Mouse (Mus musculus): ENCODE results near the gene Abat.

The Abat gene

GRCm38 (mm10) chr16:8513236-8513906 is at the start of gene Abat:
Gene Abat (plus strand): TSS chr16:8513429.
- DNase-seq (ENCODE audit: low spot score): peak; percentile 93

GRCm38 (mm10) chr16:8470132-8470531 is 43.1 kb upstream of the Abat start:
- no peak for DNase-seq (ENCODE audit: low spot score)

GRCm38 (mm10) chr16:8470603-8471481 is 42.4 kb upstream of the Abat start, which contains the start of gene Mettl22:
Gene Mettl22 (plus strand): TSS chr16:8470788.
- DNase-seq (ENCODE audit: low spot score): peak; percentile 83

- no peak for DNase-seq (ENCODE audit: low spot score)
Observed at GRCm38 (mm10) chr16:8487396-8488005, 25.7 kb upstream of the Abat start.

- DNase-seq (ENCODE audit: low spot score): no peak
Observed at GRCm38 (mm10) chr16:8489340-8489739, 23.9 kb upstream of the Abat start.

- DNase-seq (ENCODE audit: low spot score): no peak
Observed at GRCm38 (mm10) chr16:8491743-8492490, 21.3 kb upstream of the Abat start.

GRCm38 (mm10) chr16:8494268-8494667 is 19.0 kb upstream of the Abat start:
- DNase-seq (ENCODE audit: low spot score): peak; percentile 51

GRCm38 (mm10) chr16:8496967-8497366 is 16.3 kb upstream of the Abat start:
- DNase-seq (ENCODE audit: low spot score): no peak

GRCm38 (mm10) chr16:8504271-8504670 is 9.0 kb upstream of the Abat start:
- no peak for DNase-seq (ENCODE audit: low spot score)

- no peak for DNase-seq (ENCODE audit: low spot score)
Observed at GRCm38 (mm10) chr16:8509894-8510293, 3.3 kb upstream of the Abat start.

GRCm38 (mm10) chr16:8512830-8513229 is 399 bp upstream of the Abat start:
- no peak for DNase-seq (ENCODE audit: low spot score)

- no peak for DNase-seq (ENCODE audit: low spot score)
Observed at GRCm38 (mm10) chr16:8514180-8514579, 951 bp downstream of the Abat start.

GRCm38 (mm10) chr16:8520525-8520924 is 7.3 kb downstream of the Abat start:
- no peak for DNase-seq (ENCODE audit: low spot score)

- DNase-seq (ENCODE audit: low spot score): no peak
Observed at GRCm38 (mm10) chr16:8521322-8521721, 8.1 kb downstream of the Abat start.

GRCm38 (mm10) chr16:8523480-8524144 is 10.4 kb downstream of the Abat start:
- peak; percentile 57 for DNase-seq (ENCODE audit: low spot score)

- no peak for DNase-seq (ENCODE audit: low spot score)
Observed at GRCm38 (mm10) chr16:8524163-8524847, 11.1 kb downstream of the Abat start.

GRCm38 (mm10) chr16:8525293-8525692 is 12.1 kb downstream of the Abat start:
- no peak for DNase-seq (ENCODE audit: low spot score)

GRCm38 (mm10) chr16:8525877-8526276 is 12.6 kb downstream of the Abat start:
- DNase-seq (ENCODE audit: low spot score): no peak

GRCm38 (mm10) chr16:8529389-8529788 is 16.2 kb downstream of the Abat start:
- no peak for DNase-seq (ENCODE audit: low spot score)

- DNase-seq (ENCODE audit: low spot score): no peak
Observed at GRCm38 (mm10) chr16:8530018-8530417, 16.8 kb downstream of the Abat start.

- DNase-seq (ENCODE audit: low spot score): no peak
Observed at GRCm38 (mm10) chr16:8532461-8532860, 19.2 kb downstream of the Abat start.

All from left cerebral cortex, adult 11 months (tissue).